Mouse (Mus musculus) intestine, postnatal 0 days (tissue): ENCODE measurements around the gene Klhl32. TPM values are rescaled to one million over a fixed set of nuclear protein-coding genes. Genes with fewer than 3 reads are reported as not detected.

Experiments
- ATAC-seq: fragments of 200-750 bp; cut with Nextera tagmentation; 2 replicates; pipeline ENCODE4 v1.8.0; 2017; ENCODE audit warnings: mild to moderate bottlenecking, moderate TSS enrichment, moderate library complexity
- H3K27ac ChIP-seq: fragments of 300-500 bp; sonication (generic); 2 replicates; pipeline ENCODE4 v1.5.1; 2014; ENCODE audit warnings: mild to moderate bottlenecking, low read depth, low read length, moderate library complexity
- H3K27me3 ChIP-seq: fragments of 300-500 bp; sonication (generic); replicated peaks from 2 replicates; pipeline ENCODE4 v1.6.1; 2014; ENCODE audit warnings: low read length, mixed read lengths; ENCODE audit not compliant: control insufficient read depth, insufficient read depth
- H3K36me3 ChIP-seq: fragments of 300-500 bp; sonication (generic); 2 replicates; pipeline ENCODE4 v1.6.1; 2014; ENCODE audit warnings: mild to moderate bottlenecking, moderate library complexity; ENCODE audit not compliant: control insufficient read depth, insufficient read depth
- H3K4me1 ChIP-seq: fragments of 300-500 bp; sonication (generic); replicated peaks from 2 replicates; pipeline ENCODE4 v1.6.1; 2014; ENCODE audit warnings: antibody characterized with exemption, low read length, mixed read lengths; ENCODE audit not compliant: control insufficient read depth, insufficient read depth
- H3K4me2 ChIP-seq: fragments of 300-500 bp; sonication (generic); replicated peaks from 2 replicates; pipeline ENCODE4 v1.6.1; 2014; ENCODE audit warnings: low read depth, mild to moderate bottlenecking, moderate library complexity
- H3K4me3 ChIP-seq: fragments of 300-500 bp; sonication (generic); 2 replicates; pipeline ENCODE4 v1.5.1; 2014; ENCODE audit warnings: low read depth, low read length
- H3K9ac ChIP-seq: fragments of 300-500 bp; sonication (generic); 2 replicates; pipeline ENCODE4 v1.6.1; 2014; ENCODE audit warnings: mild to moderate bottlenecking, low read depth, low read length
- H3K9me3 ChIP-seq: fragments of 300-500 bp; sonication (generic); 2 replicates; pipeline ENCODE4 v1.6.1; 2016; ENCODE audit warnings: mixed run types; ENCODE audit not compliant: control insufficient read depth
- CTCF ChIP-seq: sonication (generic); IDR thresholded peaks from 2 replicates; pipeline ENCODE4 v1.5.1; 2016; ENCODE audit warnings: low read depth, mild to moderate bottlenecking, control low read depth, antibody characterized with exemption, moderate library complexity
- WGBS: fragments of 180-500 bp; shearing (Covaris S2); extraction: QIAGEN DNeasy Blood & Tissue Kit; methylation state at CpG from one replicate; pipeline ENCODE4 v1.1.7; 2014; 5-methylcytosine and 5-hydroxymethylcytosine counted together
- polyA plus RNA-seq: library from polyadenylated mRNA; unstranded; fragments of >200 nt; fragmentation: Nextera tagmentation; extraction: Ambion mirVana; gene quantifications from 2 replicates; pipeline ENCODE4 v1.2.1, GENCODE M21; 2015

Klhl32 gene
- 2.6 and 2.8 TPM in 2 replicates for polyA plus RNA-seq

DNA sequence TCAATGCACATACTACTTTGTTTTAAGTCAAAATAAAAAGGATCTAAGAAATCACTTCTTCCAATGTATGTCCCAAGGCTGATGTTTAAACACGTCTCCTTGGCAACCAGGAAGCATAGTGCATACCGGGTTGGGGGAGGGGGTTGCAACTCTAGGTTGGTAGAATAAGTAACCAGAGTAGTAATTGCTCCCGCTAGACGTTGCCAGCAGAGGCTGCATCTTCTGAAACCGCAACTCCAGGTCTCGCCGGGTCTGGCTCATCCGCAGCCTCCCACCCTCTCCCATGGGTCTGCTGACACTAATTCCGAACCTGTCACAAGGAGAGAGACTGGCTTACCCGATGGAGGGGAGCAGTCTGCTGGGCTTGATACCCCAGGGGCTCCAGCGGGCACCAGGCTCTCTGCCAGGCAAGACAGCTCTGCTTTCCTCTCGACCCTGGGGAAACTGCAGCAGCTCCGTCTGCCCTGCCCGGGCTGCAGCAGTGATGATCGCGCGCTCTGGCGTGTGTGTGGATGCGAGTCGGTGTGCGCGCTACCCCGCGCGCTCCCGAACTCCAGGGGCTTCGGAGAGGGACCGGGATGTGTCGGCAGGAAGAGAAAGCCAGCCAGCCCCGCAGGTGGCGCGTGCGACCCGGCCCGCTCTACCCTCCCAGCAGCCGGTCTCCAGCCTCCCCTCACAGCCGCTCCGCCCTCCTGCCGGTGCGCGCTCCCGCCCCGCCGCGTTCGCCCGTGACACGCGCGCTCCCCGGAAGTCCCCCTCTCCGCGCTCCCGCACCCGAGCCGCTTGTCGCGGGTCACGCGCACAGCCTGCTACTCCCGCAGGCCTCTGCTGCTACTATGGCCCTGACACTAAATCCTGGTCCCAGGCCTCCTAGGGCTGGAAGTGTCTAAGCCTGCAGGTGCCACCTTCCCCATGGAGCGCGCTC lies at the start of gene Klhl32:
Gene Klhl32, minus strand, starts transcription at position 724 of the 925 bp plus-strand sequence.
- Histone ChIP-seq H3K36me3 (no peaks in the 10 kb centered on the region), H3K4me2 (peak within 1 kb of the TSS; percentile 94), H3K27ac (peak within 1 kb of the TSS; percentile 28; the same call in 1 of the 2 replicates), H3K27me3 (no peaks in the 10 kb centered on the region), H3K4me3 (peak within 1 kb of the TSS; percentile 76), H3K9ac (peak within 1 kb of the TSS; percentile 50), H3K4me1 (no peaks in the 10 kb centered on the region), H3K9me3 (no peaks in the 10 kb centered on the region)
- WGBS: under 1% methylated on average over 58 of the region's 63 CpGs
- peak; percentile 19; the same call in 1 of the 2 replicates for TF ChIP-seq CTCF
- ATAC-seq: peak; percentile 88

DNA sequence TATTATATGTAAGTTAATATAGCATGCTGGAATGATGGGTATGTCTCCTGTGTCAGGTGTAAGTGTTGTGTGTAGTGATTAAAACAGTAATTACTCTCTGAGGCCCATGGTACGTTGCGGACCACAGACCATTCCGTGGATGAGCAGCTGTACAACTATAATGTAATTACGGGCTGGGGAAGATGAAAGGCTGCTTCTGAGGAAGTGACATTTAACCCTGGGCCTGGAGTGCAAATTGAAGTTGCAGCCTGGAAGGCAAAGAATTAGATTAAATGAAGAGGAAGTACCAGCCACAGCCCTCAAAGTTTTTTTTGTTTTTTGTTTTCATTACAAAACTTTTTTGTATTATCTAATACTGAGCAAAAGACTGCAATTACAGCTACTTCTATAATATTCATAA lies 48.2 kb upstream of the Klhl32 start:
- Histone ChIP-seq H3K4me1 (peaks cover 3% of the 10 kb centered on the region; the same call in 1 of the 2 replicates), H3K27ac (no peak overlapping the region), H3K4me2 (peak overlapping the region; percentile 69), H3K4me3 (peak overlapping the region; percentile 62; the same call in 1 of the 2 replicates), H3K36me3 (peaks cover 18% of the 10 kb centered on the region), H3K9me3 (no peaks in the 10 kb centered on the region), H3K27me3 (no peaks in the 10 kb centered on the region), H3K9ac (0 out of 2 replicates have a peak overlapping the region, but pooled peaks have one; percentile 50)
- TF ChIP-seq CTCF: no peak
- 30% methylated on average over 4 of the region's 4 CpGs for WGBS
- ATAC-seq: no peak

- ATAC-seq: no peak
- no peak for TF ChIP-seq CTCF
- 21% methylated on average over 8 of the region's 8 CpGs for WGBS
Observed at GRCm38 (mm10) chr4:24898636-24899035, 47.7 kb upstream of the Klhl32 start.

GRCm38 (mm10) chr4:24897851-24898515 lies 47.1 kb upstream of the Klhl32 start, which contains the start of gene Ndufaf4:
Gene Ndufaf4, plus strand, starts transcription at chr4:24898083.
- Histone ChIP-seq H3K36me3 (peaks cover 14% of the 10 kb centered on the region; the same call in 1 of the 2 replicates), H3K4me2 (peak within 1 kb of the TSS; percentile 69), H3K9me3 (no peaks in the 10 kb centered on the region), H3K4me3 (peak within 1 kb of the TSS; percentile 62), H3K27me3 (no peaks in the 10 kb centered on the region), H3K27ac (no peak within 1 kb of the TSS), H3K4me1 (peaks cover 3% of the 10 kb centered on the region; the same call in 1 of the 2 replicates), H3K9ac (peak within 1 kb of the TSS; percentile 50)
- under 1% methylated on average over 58 of the region's 58 CpGs for WGBS
- ATAC-seq: peak; percentile 100
- TF ChIP-seq CTCF: peak; percentile 99

More at GRCm38 (mm10) chr4:24898636-24899035, 47.7 kb upstream of the Klhl32 start:
- Histone ChIP-seq H3K9ac (peak overlapping the region; percentile 50; the same call in 1 of the 2 replicates), H3K4me1 (peaks cover 3% of the 10 kb centered on the region; the same call in 1 of the 2 replicates), H3K9me3 (no peaks in the 10 kb centered on the region), H3K27me3 (no peaks in the 10 kb centered on the region), H3K4me3 (peak overlapping the region; percentile 62), H3K27ac (no peak overlapping the region), H3K4me2 (peak overlapping the region; percentile 69), H3K36me3 (peaks cover 18% of the 10 kb centered on the region)

DNA sequence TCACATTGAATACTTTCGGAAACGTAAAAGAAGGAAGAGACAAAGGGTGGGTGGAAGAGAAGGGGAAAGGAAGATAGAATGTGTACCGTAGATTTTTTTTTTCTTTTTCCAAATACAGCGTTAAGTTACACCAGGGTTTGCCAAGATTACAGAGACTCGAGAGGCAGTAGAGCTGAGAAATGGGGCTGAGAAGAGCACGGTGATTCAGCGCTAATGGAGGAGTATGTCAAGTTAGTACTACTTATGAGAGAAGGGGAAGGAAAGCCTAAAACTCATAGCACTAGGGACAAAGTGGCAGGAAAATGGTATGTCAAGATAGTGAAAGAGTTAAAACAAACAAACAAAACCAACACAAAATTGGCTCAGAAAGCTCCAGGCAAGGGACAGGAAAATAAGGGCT lies 46.4 kb upstream of the Klhl32 start:
- Histone ChIP-seq H3K4me2 (peak overlapping the region; percentile 69), H3K4me3 (peak overlapping the region; percentile 62), H3K36me3 (peaks cover 14% of the 10 kb centered on the region; the same call in 1 of the 2 replicates), H3K27ac (no peak overlapping the region), H3K9ac (no peak overlapping the region), H3K9me3 (no peaks in the 10 kb centered on the region), H3K4me1 (peaks cover 3% of the 10 kb centered on the region; the same call in 1 of the 2 replicates), H3K27me3 (no peaks in the 10 kb centered on the region)
- 15% methylated on average over 7 of the region's 7 CpGs for WGBS
- no peak for TF ChIP-seq CTCF
- ATAC-seq: no peak

DNA sequence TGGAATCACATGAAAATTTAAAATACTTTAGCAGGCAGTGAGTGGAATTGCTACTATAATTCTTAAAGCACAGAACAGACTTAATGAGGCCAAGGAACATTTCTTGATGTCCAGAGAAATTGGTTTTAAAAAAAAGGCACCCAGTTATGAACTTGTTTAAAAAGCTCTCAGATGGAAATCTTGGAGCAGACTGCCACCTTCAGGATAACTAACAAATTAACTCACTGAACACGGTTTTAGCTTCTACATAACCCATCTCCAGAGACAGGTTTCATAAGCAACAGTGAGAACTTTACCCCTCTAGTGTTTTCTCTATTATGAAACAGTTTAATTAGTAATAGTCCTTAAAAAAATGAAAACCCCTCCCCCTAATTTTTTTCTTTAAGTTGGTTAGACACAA lies 45.9 kb upstream of the Klhl32 start:
- WGBS: 0% methylated on average over 1 of the region's 1 CpGs
- no peaks in the 10 kb centered on the region for H3K9me3 ChIP-seq
- ATAC-seq: no peak
- H3K4me1 ChIP-seq: peaks cover 3% of the 10 kb centered on the region; the same call in 1 of the 2 replicates
- H3K9ac ChIP-seq: no peak overlapping the region
- H3K27me3 ChIP-seq: no peaks in the 10 kb centered on the region
- peak overlapping the region; percentile 69; the same call in 1 of the 2 replicates for H3K4me2 ChIP-seq
- H3K36me3 ChIP-seq: peaks cover 12% of the 10 kb centered on the region; the same call in 1 of the 2 replicates
- peak; percentile 77 for TF ChIP-seq CTCF
- H3K27ac ChIP-seq: no peak overlapping the region
- no peak overlapping the region for H3K4me3 ChIP-seq
